Mouse (Mus musculus): ENCODE data around the gene Dnajc6. TPM values are rescaled to one million over a fixed set of nuclear protein-coding genes. Genes with fewer than 3 reads are reported as not detected.
A peak's percentile ranks its signal among the peaks of the same experiment; 100 is the strongest.

The Dnajc6 gene
- total and polyA plus RNA-seq, 3 experiments = 15.0 to 20.2 TPM; not detected in 1

GRCm38 (mm10) chr4:101648745-101649144 lies 152.3 kb downstream of the Dnajc6 start (continued):
- peak; percentile 36; the same call in 1 of the 2 replicates for TF ChIP-seq ELF1 (IDR thresholded peaks at IDR 0.05; ENCODE audit: low read depth, low read length)
- TF ChIP-seq ZMIZ1 (IDR thresholded peaks at IDR 0.05; ENCODE audit: low read depth, low read length) = peak; percentile 17; the same call in 1 of the 2 replicates

DNA sequence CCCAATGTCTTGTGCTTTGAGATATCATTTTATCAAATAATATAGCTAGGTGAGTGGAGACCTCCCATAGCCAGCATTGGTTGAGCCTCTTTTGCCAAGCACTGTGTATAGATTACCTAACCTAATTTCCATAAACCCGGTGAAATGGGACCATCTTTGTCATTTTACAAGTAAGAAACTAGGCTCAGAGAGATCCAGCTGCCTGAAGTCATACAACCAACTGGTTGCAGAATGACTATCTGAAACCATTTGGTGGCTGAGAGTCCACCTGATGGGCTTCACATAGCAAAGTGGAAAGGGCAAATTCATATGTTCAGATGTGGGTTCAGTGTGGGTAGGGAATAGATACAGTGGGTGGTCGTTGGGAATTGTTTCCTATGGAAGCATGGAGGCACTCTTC lies 154.5 kb downstream of the Dnajc6 start:
- no peak overlapping the region for H3K9ac ChIP-seq (ENCODE audit: control insufficient read depth, low read depth, low read length, poor library complexity, severe bottlenecking)
- H3K4me3 ChIP-seq (ENCODE audit: control insufficient read depth in 1 of 2, insufficient read depth in 1 of 2, low read depth in 2 of 2, low read length in 2 of 2) = no peak overlapping the region; a peak in 1 of 4 replicates
- no peaks in the 10 kb centered on the region for H3K27me3 ChIP-seq (ENCODE audit: control insufficient read depth in 1 of 2, insufficient read depth in 2 of 2, low read length in 2 of 2)
- peaks cover 43% of the 10 kb centered on the region for H3K79me2 ChIP-seq (ENCODE audit: control insufficient read depth, insufficient read depth, low read length, poor library complexity)
- H3K4me1 ChIP-seq (ENCODE audit: control insufficient read depth in 1 of 2, insufficient read depth in 2 of 2, low read length in 2 of 2) = peaks cover 35 to 50% of the 10 kb centered on the region in 2 experiments
- H3K9me3 ChIP-seq (replicated peaks; ENCODE audit: insufficient read depth, low read length) = no peaks in the 10 kb centered on the region
- H3K27ac ChIP-seq (ENCODE audit: control insufficient read depth, low read depth, low read length) = peak overlapping the region; percentile 36; the same call in 1 of the 2 replicates
- TF ChIP-seq ZNF384 (IDR thresholded peaks at IDR 0.05; ENCODE audit: low read depth, low read length) (no peak), ELF1 (IDR thresholded peaks at IDR 0.05; ENCODE audit: low read depth, low read length) (no peak), E2F4 (IDR thresholded peaks at IDR 0.05; ENCODE audit: borderline replicate concordance, low read depth, low read length) (no peak), MXI1 (IDR thresholded peaks at IDR 0.05; ENCODE audit: low read depth, low read length) (no peak), NELFE (IDR thresholded peaks at IDR 0.05; ENCODE audit: low read depth, low read length) (no peak), CTCF (IDR thresholded peaks at IDR 0.05 in 2 of 3, conservative IDR thresholded peaks at IDR 0.05 in 1 of 3; ENCODE audit: control insufficient read depth in 1 of 3, insufficient read depth in 1 of 3, low read depth in 2 of 3, low read length in 3 of 3, poor library complexity in 1 of 3, severe bottlenecking in 1 of 3) (no peak), MAX (IDR thresholded peaks at IDR 0.05; ENCODE audit: low read length) (no peak), ZC3H11A (IDR thresholded peaks at IDR 0.05; ENCODE audit: low read depth, low read length) (no peak), MYB (IDR thresholded peaks at IDR 0.05; ENCODE audit: low read depth, low read length) (no peak), POLR2AphosphoS5 (IDR thresholded peaks at IDR 0.05; ENCODE audit: borderline replicate concordance, low read depth, low read length) (no peak), HCFC1 (IDR thresholded peaks at IDR 0.05; ENCODE audit: low read depth, low read length) (no peak), EP300 (IDR thresholded peaks at IDR 0.05; ENCODE audit: low read depth in 1 of 2, low read length in 2 of 2) (no peak), BHLHE40 (IDR thresholded peaks at IDR 0.05; ENCODE audit: borderline replicate concordance, low read depth, low read length) (no peak), ETS1 (IDR thresholded peaks at IDR 0.05; ENCODE audit: low read depth, low read length) (no peak), GATA1 (IDR thresholded peaks at IDR 0.05; ENCODE audit: low read depth, low read length) (no peak)
- H3K36me3 ChIP-seq (ENCODE audit: control insufficient read depth in 1 of 2, insufficient read depth in 2 of 2, low read length in 2 of 2) = peaks cover 3 to 62% of the 10 kb centered on the region in 2 experiments
- peak; percentile 10 for DNase-seq (ENCODE audit: low read depth, low spot score)

DNA sequence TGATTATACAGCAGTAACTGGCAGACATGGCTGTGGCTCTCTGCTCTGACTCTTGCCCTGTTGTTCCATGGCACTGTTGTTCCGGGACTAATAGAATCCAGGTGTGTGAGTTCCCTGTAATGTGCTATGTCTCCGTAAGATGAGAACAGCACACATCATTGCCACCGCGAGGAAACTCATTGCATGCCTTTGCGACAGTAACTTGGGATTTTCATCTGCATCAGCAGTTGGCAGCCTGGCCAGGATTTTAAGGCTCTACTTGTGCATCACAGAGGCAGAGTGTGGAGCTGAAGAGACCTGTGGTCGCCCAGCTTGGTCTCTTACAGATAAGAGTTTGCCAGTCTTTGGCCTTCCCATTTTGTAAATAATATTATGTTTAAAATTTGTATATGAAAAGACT lies 157.8 kb downstream of the Dnajc6 start:
- peaks cover 44 to 60% of the 10 kb centered on the region in 2 experiments for H3K4me1 ChIP-seq (ENCODE audit: control insufficient read depth in 1 of 2, insufficient read depth in 2 of 2, low read length in 2 of 2)
- H3K79me2 ChIP-seq (ENCODE audit: control insufficient read depth, insufficient read depth, low read length, poor library complexity) = peaks cover 39% of the 10 kb centered on the region
- peak overlapping the region; percentile 99 for H3K27ac ChIP-seq (ENCODE audit: control insufficient read depth, low read depth, low read length)
- peak overlapping the region; percentile 44 for H3K9ac ChIP-seq (ENCODE audit: control insufficient read depth, low read depth, low read length, poor library complexity, severe bottlenecking)
- H3K36me3 ChIP-seq (ENCODE audit: control insufficient read depth in 1 of 2, insufficient read depth in 2 of 2, low read length in 2 of 2) = peaks cover 13 to 71% of the 10 kb centered on the region in 2 experiments
- H3K27me3 ChIP-seq (ENCODE audit: control insufficient read depth in 1 of 2, insufficient read depth in 2 of 2, low read length in 2 of 2) = no peaks in the 10 kb centered on the region
- peak overlapping the region in 1 of 2 experiments; percentile 2; a peak in 1 of 4 replicates for H3K4me3 ChIP-seq (ENCODE audit: control insufficient read depth in 1 of 2, insufficient read depth in 1 of 2, low read depth in 2 of 2, low read length in 2 of 2)
- peak; percentile 58 for DNase-seq (ENCODE audit: low read depth, low spot score)
- H3K9me3 ChIP-seq (replicated peaks; ENCODE audit: insufficient read depth, low read length) = no peaks in the 10 kb centered on the region
- 0 out of 2 replicates have a peak, but pooled peaks have one; percentile 4 for TF ChIP-seq ETS1 (IDR thresholded peaks at IDR 0.05; ENCODE audit: low read depth, low read length)
- TF ChIP-seq BHLHE40 (IDR thresholded peaks at IDR 0.05; ENCODE audit: borderline replicate concordance, low read depth, low read length) = no peak
- TF ChIP-seq TAL1 (IDR thresholded peaks at IDR 0.05; ENCODE audit: low read length) = no peak
